Comparison of ENCODE assay signal across 15 mouse cellular contexts in genomic region chr6:112281935-112282334, GRCm38 (mm10). TPM values are rescaled to one million over a fixed set of nuclear protein-coding genes. Genes with fewer than 3 reads are reported as not detected.
"Had no signal": no experiment of that assay in that cellular context is flagged by ENCODE, and none has a peak within 500 bp of the region (broad histone marks: within the 10 kb centered on the region; RNA-seq: fewer than 3 reads in every experiment).

No protein-coding gene starts in this region.

- H3K27ac ChIP-seq: liver, embryonic 13.5 days; macrophage; neural tube, embryonic 13.5 days had no signal

- H3K4me3 ChIP-seq: liver, embryonic 13.5 days; neural tube, embryonic 13.5 days had no signal

- DNase-seq: kidney, adult 2 months; kidney, postnatal 10 days; kidney, postnatal 36 days; liver, embryonic 13.5 days; lung, adult 2 months; midbrain, embryonic 14.5 days; retina, postnatal 1 day; right cerebral cortex, postnatal 25 days; spleen, adult 18-20 months; thymus, adult 18-20 months; thymus, postnatal 36 days had no signal

- H3K9ac ChIP-seq: liver, embryonic 13.5 days; neural tube, embryonic 13.5 days had no signal

- H3K27me3 ChIP-seq: liver, embryonic 13.5 days; neural tube, embryonic 13.5 days had no signal

- H3K4me1 ChIP-seq: liver, embryonic 13.5 days; neural tube, embryonic 13.5 days had no signal

- H3K4me2 ChIP-seq: liver, embryonic 13.5 days; neural tube, embryonic 13.5 days had no signal

- ATAC-seq: intestine, postnatal 0 days had no signal

- H3K36me3 ChIP-seq: liver, embryonic 13.5 days; neural tube, embryonic 13.5 days had no signal

- H3K9me3 ChIP-seq: liver, embryonic 13.5 days; neural tube, embryonic 13.5 days had no signal

RNA-seq across cellular contexts. Expression of gene Lmcd1, which starts 8.4 kb away (rescaled TPM):
- total RNA-seq: neutrophil, adult 5-6 weeks had no signal
- polyA plus RNA-seq: macrophage had no signal
